Mouse (Mus musculus) heart, adult 18-20 months (tissue): ENCODE data around the gene Gm32717. TPM values are rescaled to one million over a fixed set of nuclear protein-coding genes. Genes with fewer than 3 reads are reported as not detected.
"Not testable (repeated sequence)": the region's sequence is repeated elsewhere in the genome, so short reads cannot be mapped to it uniquely, and the experiment has no call there.

Source experiments
- DNase-seq, 2 experiments: peaks; one replicate each; pipeline ENCODE4 v3.0.0; 2021 to 2022; ENCODE audit warnings: mixed read lengths in 1 of 2
- long read RNA-seq, 2 experiments: library from polyadenylated mRNA; stranded (forward); transcript quantifications; one replicate each; pipeline ENCODE4 v2.0.0; 2021
- total RNA-seq, 2 experiments: library from RNA; stranded (reverse); gene quantifications; 2 replicates each; pipeline ENCODE4 v1.2.3; 2021

Gene Gm32717
- total RNA-seq: under 1 TPM; 0.35 to 0.59 TPM
- long read RNA-seq, experiment 1: 0 reads
- long read RNA-seq, experiment 2: 0 reads

DNA sequence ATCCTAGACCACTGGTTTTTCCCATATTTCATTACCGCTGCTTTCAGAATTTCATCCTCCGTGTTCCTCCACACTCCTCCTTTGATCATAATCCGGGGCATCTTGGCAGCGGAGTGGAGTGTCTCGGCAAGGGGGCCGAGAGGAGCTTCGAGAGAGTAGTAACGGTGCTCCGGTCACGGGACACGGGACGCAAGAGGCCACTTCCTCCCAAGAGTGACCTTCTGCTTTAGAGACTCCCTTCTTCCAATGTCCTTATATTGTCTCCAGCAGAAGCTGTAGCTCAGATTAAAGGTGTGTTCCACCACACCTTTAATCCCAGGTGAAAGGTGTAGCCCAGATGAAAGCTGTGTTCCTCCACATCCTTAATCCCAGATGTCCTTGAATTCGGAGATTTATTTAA, at the start of gene Gm32717:
Gene Gm32717, minus strand, starts transcription at position 101 of the 400 bp plus-strand sequence.
- DNase-seq: not testable (repeated sequence)

DNA sequence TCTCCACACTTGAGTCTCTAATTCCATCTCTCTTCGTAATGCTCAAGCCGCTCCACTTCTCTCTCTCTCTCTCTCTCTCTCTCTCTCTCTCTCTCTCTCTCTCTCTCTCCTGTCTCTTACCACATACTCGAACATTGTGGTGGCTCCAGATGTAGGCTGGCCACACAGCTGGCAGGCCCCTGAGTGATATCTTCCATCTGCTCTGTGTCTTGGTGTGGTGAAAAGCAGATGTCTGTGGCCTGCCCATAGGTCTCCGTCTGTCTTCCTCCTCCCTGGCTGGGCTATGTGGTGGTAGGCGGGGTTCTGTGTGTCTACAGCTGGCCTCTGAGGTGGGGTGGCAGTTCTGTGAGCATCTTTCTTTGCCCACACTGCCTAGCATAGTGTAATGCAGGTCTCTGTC, 42.4 kb upstream of the Gm32717 start:
- not testable (repeated sequence) for DNase-seq

DNA sequence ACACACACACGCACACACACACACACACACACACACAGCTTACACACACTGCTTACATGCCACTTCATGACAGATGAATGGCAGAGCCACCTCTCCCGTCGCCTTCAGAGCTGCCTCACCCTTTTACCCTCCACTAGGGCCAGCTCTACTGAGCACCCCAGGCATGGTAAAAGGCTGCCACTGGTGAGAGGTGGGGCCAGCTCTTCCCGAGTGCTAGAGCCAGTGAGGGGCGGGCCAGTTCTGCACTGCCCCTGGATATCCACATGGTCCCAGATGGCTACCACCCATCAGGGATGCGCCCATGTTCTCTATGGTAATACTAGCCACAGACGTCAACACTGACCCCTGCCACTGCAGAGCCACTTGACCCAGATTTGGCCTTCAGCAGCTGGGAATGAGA, 42.0 kb upstream of the Gm32717 start:
- DNase-seq: not testable (repeated sequence)

DNA sequence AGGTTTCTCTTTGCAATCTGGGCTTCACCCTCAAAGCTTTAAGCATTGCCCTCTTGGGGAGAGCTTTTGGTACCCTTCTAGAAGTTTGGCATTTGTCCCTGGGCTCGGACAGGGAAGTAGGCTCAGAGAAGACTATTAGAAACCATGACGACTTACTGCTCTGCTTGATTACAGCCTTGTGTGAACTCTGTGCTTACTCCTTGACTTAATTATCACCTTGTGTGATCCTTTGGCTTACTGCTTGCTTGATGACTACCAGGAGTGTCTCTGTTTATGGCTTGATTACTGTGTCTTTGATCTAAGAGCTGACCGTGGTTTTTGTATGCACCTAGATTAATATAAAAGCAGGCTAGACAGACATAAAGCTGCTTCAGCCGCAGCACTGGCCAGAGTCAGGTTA, 37.5 kb upstream of the Gm32717 start:
- DNase-seq: not testable (repeated sequence)

DNA sequence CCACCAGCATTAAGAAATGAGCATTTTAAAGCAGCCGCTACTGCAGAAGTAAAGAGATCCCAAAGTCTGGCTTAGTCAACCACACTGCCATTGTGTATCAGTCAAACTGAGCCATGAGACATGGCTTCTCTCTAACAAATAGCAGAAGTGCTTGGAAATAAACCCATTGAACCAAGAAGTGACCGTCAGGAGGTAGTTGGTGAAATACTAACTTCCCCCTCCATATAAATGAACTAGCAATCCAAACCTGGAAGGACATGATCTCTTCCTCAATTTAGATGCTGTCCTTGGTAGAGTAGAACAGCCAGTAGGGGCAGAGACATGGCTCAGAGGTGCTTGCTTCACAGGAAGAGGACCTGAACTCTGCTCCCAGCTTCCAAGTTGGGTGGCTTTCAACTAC, 30.8 kb upstream of the Gm32717 start:
- not testable (repeated sequence) for DNase-seq

DNA sequence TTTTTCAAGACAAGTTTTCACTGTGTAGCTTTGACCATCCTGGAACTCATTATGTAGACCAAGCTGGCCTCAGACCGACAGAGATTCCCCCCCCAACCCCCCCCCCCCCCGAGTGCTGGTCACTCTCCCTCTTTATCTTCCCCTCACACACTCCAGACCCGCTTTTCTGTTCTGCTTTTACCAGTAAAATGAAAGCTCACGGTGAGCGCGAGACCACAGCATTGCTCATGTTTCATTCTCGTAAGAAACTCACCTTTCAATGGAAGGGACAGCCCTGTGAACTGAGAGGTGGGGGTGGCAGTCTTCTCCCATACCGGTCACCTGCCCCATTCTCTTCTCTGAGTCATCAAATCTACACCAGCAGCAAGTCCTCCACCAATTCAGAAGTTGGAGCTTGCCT, 28.2 kb upstream of the Gm32717 start:
- not testable (repeated sequence) for DNase-seq

DNA sequence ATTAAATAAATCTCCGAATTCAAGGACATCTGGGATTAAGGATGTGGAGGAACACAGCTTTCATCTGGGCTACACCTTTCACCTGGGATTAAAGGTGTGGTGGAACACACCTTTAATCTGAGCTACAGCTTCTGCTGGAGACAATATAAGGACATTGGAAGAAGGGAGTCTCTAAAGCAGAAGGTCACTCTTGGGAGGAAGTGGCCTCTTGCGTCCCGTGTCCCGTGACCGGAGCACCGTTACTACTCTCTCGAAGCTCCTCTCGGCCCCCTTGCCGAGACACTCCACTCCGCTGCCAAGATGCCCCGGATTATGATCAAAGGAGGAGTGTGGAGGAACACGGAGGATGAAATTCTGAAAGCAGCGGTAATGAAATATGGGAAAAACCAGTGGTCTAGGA, 17.8 kb upstream of the Gm32717 start, which contains the start of gene Gm32802:
Gene Gm32802, plus strand, starts transcription at position 301 of the 400 bp plus-strand sequence.
- DNase-seq: not testable (repeated sequence)

DNA sequence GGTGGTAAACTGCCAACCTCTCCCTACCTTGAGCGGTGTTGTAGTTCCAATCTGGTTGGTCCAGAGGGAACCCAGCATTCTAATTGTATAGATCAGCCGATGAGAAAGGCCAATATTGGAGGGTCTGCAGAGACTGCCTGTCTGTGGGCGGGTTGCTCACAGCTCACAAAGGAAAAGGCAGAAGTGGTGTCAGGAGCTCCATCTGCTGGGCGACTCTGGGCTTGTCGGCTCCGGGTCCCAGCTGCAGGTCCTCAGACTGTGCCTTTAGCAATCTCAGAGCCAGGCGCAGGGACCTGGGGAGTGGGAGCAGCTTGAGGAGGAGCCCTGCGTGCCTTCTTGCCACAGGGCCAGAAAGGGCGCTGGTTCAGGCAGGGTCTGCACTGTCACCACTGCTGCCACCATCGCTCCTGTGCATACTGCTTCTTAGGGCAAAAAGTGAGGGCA, 10.3 kb upstream of the Gm32717 start:
- peak in 1 of 2 experiments; percentile 1 for DNase-seq

DNA sequence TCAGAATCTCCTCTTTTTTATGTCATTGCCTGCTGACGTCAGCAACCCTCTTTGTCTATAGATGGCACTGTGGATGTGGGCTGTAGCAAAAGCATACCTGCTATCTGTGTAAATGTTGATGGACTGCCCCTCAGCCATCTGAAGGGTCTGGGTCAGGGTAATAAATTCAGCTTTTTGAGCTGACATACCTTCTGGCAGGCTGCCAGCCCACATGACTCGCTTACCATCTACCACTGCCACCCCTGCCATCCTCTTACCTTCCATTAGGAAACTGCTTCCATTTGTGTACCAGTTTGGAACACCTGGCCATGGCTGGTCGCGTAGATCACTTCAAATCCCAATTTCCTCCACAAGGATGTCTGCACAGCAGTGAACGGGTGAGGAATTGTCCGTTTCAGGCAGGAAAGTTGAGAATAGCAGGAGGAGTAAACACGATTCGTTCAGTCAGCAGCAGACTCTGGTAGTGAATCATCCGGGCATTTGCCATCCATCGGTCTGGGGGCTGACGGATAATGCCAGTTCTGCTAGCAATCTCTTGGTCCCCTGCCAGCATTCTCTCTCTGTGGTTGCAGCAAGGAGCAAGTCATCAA, 8.5 kb upstream of the Gm32717 start:
- peak in 1 of 2 experiments; percentile 0 for DNase-seq

DNA sequence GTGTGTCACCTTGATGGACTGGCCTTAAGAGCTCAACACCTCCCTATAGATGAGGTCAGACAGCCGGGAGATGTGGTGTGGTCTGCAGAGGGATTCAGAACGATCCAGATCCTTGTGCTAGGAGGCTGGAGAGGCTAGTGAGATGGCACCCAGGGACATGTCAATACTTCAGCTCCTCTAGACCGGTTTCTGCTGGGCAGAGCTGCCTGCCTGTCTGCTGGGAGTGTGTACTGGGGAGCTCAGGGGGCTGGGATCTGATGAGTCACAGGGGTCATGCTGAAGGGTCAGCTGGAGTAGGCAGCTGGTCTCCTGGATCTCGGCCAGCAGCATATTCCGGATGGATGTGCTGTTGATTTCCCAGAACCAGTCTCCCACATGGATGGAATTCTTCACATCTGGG, 8.0 kb downstream of the Gm32717 start:
- not testable (repeated sequence) for DNase-seq

DNA sequence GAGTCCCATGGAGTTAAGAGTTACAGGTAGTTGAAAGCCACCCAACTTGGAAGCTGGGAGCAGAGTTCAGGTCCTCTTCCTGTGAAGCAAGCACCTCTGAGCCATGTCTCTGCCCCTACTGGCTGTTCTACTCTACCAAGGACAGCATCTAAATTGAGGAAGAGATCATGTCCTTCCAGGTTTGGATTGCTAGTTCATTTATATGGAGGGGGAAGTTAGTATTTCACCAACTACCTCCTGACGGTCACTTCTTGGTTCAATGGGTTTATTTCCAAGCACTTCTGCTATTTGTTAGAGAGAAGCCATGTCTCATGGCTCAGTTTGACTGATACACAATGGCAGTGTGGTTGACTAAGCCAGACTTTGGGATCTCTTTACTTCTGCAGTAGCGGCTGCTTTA, 13.0 kb downstream of the Gm32717 start:
- DNase-seq: not testable (repeated sequence)

DNA sequence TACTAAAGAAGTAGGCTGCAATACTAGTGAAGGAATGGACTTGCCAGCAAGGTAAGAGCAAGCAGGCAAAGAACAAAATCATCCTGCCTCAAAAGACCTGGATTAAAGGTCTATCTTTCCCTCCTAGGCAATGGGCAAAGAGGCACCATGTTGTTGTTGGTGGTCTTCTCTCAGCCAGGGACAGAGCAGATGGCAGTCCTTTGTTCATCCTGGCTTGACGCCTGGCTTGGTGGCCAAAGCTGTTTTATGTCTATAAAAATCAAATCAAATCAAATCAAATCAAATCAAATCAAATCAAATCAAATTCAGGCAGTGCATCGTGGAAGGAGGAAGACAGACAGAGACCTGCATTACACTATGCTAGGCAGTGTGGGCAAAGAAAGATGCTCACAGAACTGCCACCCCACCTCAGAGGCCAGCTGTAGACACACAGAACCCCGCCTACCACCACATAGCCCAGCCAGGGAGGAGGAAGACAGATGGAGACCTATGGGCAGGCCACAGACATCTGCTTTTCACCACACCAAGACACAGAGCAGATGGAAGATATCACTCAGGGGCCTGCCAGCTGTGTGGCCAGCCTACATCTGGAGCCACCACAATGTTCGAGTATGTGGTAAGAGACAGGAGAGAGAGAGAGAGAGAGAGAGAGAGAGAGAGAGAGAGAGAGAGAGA, 24.7 kb downstream of the Gm32717 start:
- not testable (repeated sequence) for DNase-seq

DNA sequence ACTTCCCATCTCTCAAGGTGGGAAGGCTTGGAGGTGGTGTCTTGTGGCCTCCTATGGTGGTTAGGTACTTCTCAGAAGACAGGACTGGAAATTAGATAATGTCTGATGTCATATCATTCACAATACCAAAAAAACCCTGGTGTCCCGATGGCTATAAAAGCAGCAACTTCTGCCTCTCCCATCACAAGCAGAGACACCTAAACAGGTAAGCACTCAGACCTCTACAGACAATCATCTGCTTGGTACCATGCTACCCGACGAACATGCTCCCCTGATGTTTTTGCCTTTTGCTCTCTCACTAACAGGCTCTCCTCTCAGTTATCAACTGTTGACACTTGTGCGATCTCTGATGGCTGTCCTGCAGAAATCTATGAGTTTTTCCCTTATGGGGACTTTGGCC, 35.9 kb downstream of the Gm32717 start, which contains the start of gene Il22:
Gene Il22, plus strand, starts transcription at position 301 of the 400 bp plus-strand sequence.
- no peak for DNase-seq

DNA sequence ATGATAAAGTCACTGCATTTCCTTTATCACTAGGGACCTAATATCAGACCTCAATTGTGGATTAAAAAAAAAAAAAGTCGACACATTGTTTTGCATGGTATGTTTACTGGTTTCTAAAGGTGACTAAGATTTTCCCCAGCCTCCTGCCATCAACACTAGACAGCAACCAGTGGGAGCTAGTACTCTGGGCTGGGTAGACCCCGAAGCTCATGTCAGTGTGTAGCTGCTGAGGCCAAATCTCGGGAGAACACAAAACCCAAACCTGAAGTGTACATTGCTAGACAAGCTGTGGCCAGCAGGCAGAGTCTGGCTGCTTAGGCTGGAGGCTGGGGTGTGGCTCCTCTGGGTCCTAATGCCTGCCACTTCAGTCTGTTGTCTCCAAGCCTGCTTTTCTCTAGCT, 45.4 kb downstream of the Gm32717 start:
- DNase-seq: not testable (repeated sequence)

Other genes with a start within 250 kb of the Gm32717 start
- gene Mdm1, start 99.0 kb downstream of the Gm32717 start, total RNA-seq: 1 to 10 TPM; 4.3 to 5.2 TPM
- not detected for gene Il22, start 35.8 kb downstream of the Gm32717 start, total RNA-seq
- under 1 TPM; 0.35 to 0.59 TPM for gene Gm32802, start 17.9 kb upstream of the Gm32717 start, total RNA-seq
- not detected for gene Iltifb, start 54.3 kb upstream of the Gm32717 start, total RNA-seq
- not detected for gene Gm9040, start 86.2 kb upstream of the Gm32717 start, total RNA-seq
- not detected for gene Gm9044, start 91.6 kb upstream of the Gm32717 start, total RNA-seq
- gene Gm9045, start 97.1 kb upstream of the Gm32717 start, total RNA-seq: not detected
- gene Gm9046, start 102.5 kb upstream of the Gm32717 start, total RNA-seq: not detected
- gene Gm9048, start 107.9 kb upstream of the Gm32717 start, total RNA-seq: not detected
- not detected for gene Gm9049, start 113.3 kb upstream of the Gm32717 start, total RNA-seq
- gene Ifng, start 200.3 kb upstream of the Gm32717 start, total RNA-seq: not detected